Mouse (Mus musculus): ENCODE data around the gene Wasf2. TPM values are rescaled to one million over a fixed set of nuclear protein-coding genes. Genes with fewer than 3 reads are reported as not detected.

Wasf2 gene
- polyA plus RNA-seq (2015; fragmentation: Nextera tagmentation; extraction: Ambion mirVana), result 64.6 and 68.4 TPM in 2 replicates

DNA sequence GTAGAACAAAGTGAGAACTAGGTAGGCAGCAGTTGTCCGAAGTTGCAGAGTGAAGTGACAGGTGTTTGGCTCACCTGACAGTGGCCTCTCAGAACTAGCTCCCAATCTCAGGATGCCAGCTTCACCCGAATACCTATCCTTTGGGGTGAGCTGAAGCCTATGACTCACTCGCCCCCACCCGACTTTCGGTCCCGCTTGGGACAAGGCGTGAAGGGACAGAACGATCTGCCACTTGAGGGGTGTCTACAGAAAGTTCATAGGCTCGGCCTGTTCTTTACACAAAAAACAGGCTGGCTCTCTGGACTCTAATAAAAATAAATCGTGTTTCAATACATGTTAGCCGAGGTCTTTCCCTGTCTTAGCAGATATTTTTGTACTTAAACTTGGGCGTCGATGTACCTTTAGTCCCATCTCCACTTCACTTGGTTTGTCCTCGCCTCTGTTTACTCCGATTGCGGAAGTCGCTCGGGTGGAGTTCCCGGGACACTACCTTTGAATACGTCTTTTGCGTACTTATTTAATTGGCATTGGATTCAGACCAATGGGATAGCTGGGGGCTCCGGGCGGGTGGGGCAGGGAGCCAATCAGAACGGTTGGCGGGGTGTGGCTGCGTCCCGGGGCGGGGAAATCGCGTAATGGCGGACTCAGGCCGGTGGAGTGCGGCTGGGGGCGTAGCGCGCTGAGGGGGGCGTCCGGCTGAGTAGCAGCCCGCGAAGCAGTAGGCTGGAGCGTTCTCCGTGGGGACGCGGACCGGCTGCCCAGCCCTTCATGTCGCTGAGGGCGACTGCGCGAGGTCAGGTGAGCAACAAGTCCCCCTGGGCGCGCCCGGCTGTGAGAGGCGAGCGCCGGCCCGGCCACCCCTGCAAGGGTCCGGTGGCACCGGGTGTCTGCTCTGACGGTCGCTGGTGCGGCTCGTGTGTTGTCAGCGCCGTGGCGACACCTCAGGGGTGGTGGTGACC, at the start of gene Wasf2:
TSS of gene Wasf2 (plus strand) at position 575 of the 959 bp plus-strand sequence.
- peak within 1 kb of the TSS; percentile 90 for H3K4me2 ChIP-seq (replicated peaks; ENCODE audit: low read depth)
- H3K4me1 ChIP-seq (replicated peaks; ENCODE audit: control insufficient read depth, insufficient read depth, low read length), result peaks cover 3% of the 10 kb centered on the region; the same call in 1 of the 2 replicates
- no peak for TF ChIP-seq CTCF (IDR thresholded peaks at IDR 0.05; ENCODE audit: low read depth)
- no peaks in the 10 kb centered on the region for H3K9me3 ChIP-seq (ENCODE audit: control insufficient read depth)
- no peaks in the 10 kb centered on the region for H3K27me3 ChIP-seq (replicated peaks; ENCODE audit: control insufficient read depth, insufficient read depth, low read length)
- H3K9ac ChIP-seq (ENCODE audit: low read depth, low read length), result peak within 1 kb of the TSS; percentile 97
- peak; percentile 92 for ATAC-seq
- peak within 1 kb of the TSS; percentile 97 for H3K4me3 ChIP-seq (ENCODE audit: low read depth, low read length)
- H3K27ac ChIP-seq (ENCODE audit: low read depth, low read length), result peak within 1 kb of the TSS; percentile 93
- WGBS, result under 1% methylated on average over 65 of the region's 65 CpGs
- H3K36me3 ChIP-seq (ENCODE audit: control insufficient read depth, insufficient read depth), result no peaks in the 10 kb centered on the region

DNA sequence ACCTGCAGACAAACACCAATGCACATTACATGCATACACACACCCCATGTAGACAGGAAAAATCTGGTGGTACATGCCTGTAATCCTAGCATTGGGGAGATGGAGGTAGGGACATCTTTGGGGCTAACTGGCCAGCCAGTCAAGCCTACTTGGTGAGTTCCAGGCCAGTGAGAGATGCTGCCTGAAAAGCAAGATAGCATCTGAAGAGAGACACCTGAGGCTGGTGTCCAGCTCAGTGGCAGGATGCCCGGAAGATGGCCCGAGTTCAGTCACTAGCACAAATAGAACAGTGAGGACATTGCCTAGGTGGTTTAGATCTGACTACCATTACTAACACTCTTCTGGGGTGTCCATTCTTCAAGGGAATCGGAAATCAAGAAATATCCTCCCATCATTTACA, 49.4 kb upstream of the Wasf2 start:
- H3K9ac ChIP-seq (ENCODE audit: low read depth, low read length), result no peak overlapping the region
- no peak overlapping the region for H3K4me2 ChIP-seq (replicated peaks; ENCODE audit: low read depth)
- no peaks in the 10 kb centered on the region for H3K9me3 ChIP-seq (ENCODE audit: control insufficient read depth)
- no peaks in the 10 kb centered on the region for H3K27me3 ChIP-seq (replicated peaks; ENCODE audit: control insufficient read depth, insufficient read depth, low read length)
- peaks cover 21% of the 10 kb centered on the region; the same call in 1 of the 2 replicates for H3K4me1 ChIP-seq (replicated peaks; ENCODE audit: control insufficient read depth, insufficient read depth, low read length)
- H3K4me3 ChIP-seq (ENCODE audit: low read depth, low read length), result no peak overlapping the region
- no peak for TF ChIP-seq CTCF (IDR thresholded peaks at IDR 0.05; ENCODE audit: low read depth)
- 93% methylated on average over 3 of the region's 3 CpGs for WGBS
- H3K27ac ChIP-seq (ENCODE audit: low read depth, low read length), result no peak overlapping the region
- H3K36me3 ChIP-seq (ENCODE audit: control insufficient read depth, insufficient read depth), result peaks cover 5% of the 10 kb centered on the region; the same call in 1 of the 2 replicates
- no peak for ATAC-seq

- 89% methylated on average over 6 of the region's 6 CpGs for WGBS
- H3K4me2 ChIP-seq (replicated peaks; ENCODE audit: low read depth), result no peak overlapping the region
Observed at GRCm38 (mm10) chr4:133082216-133082773, 48.0 kb upstream of the Wasf2 start.

GRCm38 (mm10) chr4:133083991-133084861, 46.1 kb upstream of the Wasf2 start:
- Histone ChIP-seq H3K27me3 (replicated peaks; ENCODE audit: control insufficient read depth, insufficient read depth, low read length) (no peaks in the 10 kb centered on the region), H3K9me3 (ENCODE audit: control insufficient read depth) (no peaks in the 10 kb centered on the region), H3K4me2 (replicated peaks; ENCODE audit: low read depth) (peak overlapping the region; percentile 87), H3K4me1 (replicated peaks; ENCODE audit: control insufficient read depth, insufficient read depth, low read length) (peaks cover 17% of the 10 kb centered on the region), H3K36me3 (ENCODE audit: control insufficient read depth, insufficient read depth) (no peaks in the 10 kb centered on the region; the same call in 1 of the 2 replicates), H3K9ac (ENCODE audit: low read depth, low read length) (0 out of 2 replicates have a peak overlapping the region, but pooled peaks have one; percentile 32), H3K27ac (ENCODE audit: low read depth, low read length) (peak overlapping the region; percentile 74), H3K4me3 (ENCODE audit: low read depth, low read length) (peak overlapping the region; percentile 40)
- ATAC-seq, result peak; percentile 36
- TF ChIP-seq CTCF (IDR thresholded peaks at IDR 0.05; ENCODE audit: low read depth), result no peak
- WGBS, result 8% methylated on average over 3 of the region's 3 CpGs

More at GRCm38 (mm10) chr4:133082216-133082773, 48.0 kb upstream of the Wasf2 start:
- Histone ChIP-seq H3K27me3 (replicated peaks; ENCODE audit: control insufficient read depth, insufficient read depth, low read length) (no peaks in the 10 kb centered on the region), H3K36me3 (ENCODE audit: control insufficient read depth, insufficient read depth) (peaks cover 5% of the 10 kb centered on the region; the same call in 1 of the 2 replicates), H3K27ac (ENCODE audit: low read depth, low read length) (no peak overlapping the region), H3K4me3 (ENCODE audit: low read depth, low read length) (no peak overlapping the region), H3K9ac (ENCODE audit: low read depth, low read length) (no peak overlapping the region), H3K9me3 (ENCODE audit: control insufficient read depth) (no peaks in the 10 kb centered on the region), H3K4me1 (replicated peaks; ENCODE audit: control insufficient read depth, insufficient read depth, low read length) (peaks cover 21% of the 10 kb centered on the region)
- TF ChIP-seq CTCF (IDR thresholded peaks at IDR 0.05; ENCODE audit: low read depth), result no peak
- ATAC-seq, result no peak

GRCm38 (mm10) chr4:133085011-133085782, 45.1 kb upstream of the Wasf2 start:
- H3K4me3 ChIP-seq (ENCODE audit: low read depth, low read length), result peak overlapping the region; percentile 40
- TF ChIP-seq CTCF (IDR thresholded peaks at IDR 0.05; ENCODE audit: low read depth), result peak; percentile 49
- WGBS, result 1% methylated on average over 44 of the region's 53 CpGs
- no peaks in the 10 kb centered on the region for H3K9me3 ChIP-seq (ENCODE audit: control insufficient read depth)
- H3K27ac ChIP-seq (ENCODE audit: low read depth, low read length), result peak overlapping the region; percentile 74
- H3K36me3 ChIP-seq (ENCODE audit: control insufficient read depth, insufficient read depth), result no peaks in the 10 kb centered on the region
- H3K4me2 ChIP-seq (replicated peaks; ENCODE audit: low read depth), result peak overlapping the region; percentile 87
- no peaks in the 10 kb centered on the region for H3K27me3 ChIP-seq (replicated peaks; ENCODE audit: control insufficient read depth, insufficient read depth, low read length)
- H3K9ac ChIP-seq (ENCODE audit: low read depth, low read length), result peak overlapping the region; percentile 32; the same call in 1 of the 2 replicates
- peaks cover 17% of the 10 kb centered on the region for H3K4me1 ChIP-seq (replicated peaks; ENCODE audit: control insufficient read depth, insufficient read depth, low read length)
- peak; percentile 87 for ATAC-seq
